Mouse (Mus musculus): Measurements from ENCODE around the gene Nfxl1.
"Not testable (repeated sequence)": the region's sequence is repeated elsewhere in the genome, so short reads cannot be mapped to it uniquely, and the experiment has no call there.

Nfxl1 gene

GRCm38 (mm10) chr5:72559544-72560049, at the start of gene Nfxl1:
TSS of gene Nfxl1 (minus strand) at chr5:72559684.
- peak; percentile 91 for DNase-seq (ENCODE audit: low spot score)

- no peak for DNase-seq (ENCODE audit: low spot score)
Observed at GRCm38 (mm10) chr5:72603138-72603537, 43.7 kb upstream of the Nfxl1 start.

GRCm38 (mm10) chr5:72601006-72601405, 41.5 kb upstream of the Nfxl1 start:
- DNase-seq (ENCODE audit: low spot score), result peak; percentile 15

DNA sequence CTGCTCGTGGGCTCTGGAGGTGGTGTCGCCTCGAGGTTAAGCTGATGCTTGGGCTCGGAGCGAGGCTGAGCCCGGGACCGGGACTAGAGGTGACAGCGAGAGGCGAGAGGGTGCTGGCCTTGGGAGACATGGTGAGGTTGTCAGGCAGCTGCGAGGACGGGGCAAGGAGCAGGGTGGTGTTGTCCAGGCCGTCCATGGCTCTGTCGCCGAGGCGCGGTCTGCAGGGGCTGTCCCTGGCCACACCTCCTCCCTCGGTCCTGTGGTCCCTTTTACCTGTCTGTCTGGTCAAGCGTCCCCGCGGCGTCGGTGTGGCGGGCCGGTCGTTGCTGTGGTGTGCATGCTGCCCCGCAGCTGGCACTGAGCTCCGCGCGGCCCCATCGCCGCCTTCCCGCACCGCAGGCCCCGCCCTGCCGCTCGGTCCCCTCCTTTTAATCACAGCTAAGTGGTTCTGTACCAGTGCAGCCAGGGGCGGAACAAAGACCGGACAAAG, 27.8 kb upstream of the Nfxl1 start, which contains the start of gene Gm5868:
Gene Gm5868, minus strand, starts transcription at position 360 of the 490 bp plus-strand sequence.
- no peak for DNase-seq (ENCODE audit: low spot score)

DNA sequence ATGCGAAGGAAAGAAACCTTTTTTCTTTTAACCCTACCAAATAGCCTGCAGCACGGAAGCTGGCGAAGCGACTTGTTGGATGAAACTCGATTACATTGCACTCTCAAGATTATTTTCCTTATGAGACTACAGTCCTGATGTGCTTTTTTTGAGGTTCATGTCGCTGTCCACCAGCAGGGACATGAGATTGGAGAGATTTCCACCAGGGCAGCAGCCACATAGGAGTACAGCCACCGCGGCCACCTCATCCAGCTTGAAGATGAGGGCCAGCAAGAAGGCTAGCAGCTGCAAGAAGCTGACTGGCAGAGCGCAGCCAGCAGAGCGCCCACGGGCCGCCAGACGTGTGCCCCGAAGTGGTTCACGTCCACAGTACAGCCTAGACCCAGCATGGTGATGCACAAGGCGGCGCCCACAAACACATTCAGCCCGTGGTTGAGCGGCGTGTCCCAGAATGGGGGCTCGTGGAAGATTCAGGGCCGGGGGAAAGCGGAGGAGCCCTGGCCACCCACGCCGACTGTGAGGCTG, 27.2 kb upstream of the Nfxl1 start:
- not testable (repeated sequence) for DNase-seq (ENCODE audit: low spot score)

DNA sequence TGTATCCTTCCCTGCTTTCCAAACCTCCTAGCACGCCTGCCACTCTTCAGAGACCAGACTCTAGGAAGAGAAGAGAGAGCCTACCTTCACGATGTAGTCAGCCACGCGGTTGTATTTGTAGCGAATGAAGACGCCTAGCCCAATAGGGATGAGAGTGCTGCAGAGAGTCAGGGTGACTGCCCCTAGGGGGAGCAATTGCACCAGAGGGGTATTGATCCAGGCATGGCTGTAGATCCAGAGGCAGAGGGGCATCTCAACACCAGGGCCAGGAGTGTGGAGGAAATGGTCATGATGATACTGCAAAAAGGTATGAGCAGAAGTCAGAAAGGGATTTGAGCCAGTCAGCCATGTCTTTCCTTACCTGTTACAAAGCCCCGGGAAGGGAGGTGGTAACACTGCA, 26.6 kb upstream of the Nfxl1 start:
- not testable (repeated sequence) for DNase-seq (ENCODE audit: low spot score)

DNA sequence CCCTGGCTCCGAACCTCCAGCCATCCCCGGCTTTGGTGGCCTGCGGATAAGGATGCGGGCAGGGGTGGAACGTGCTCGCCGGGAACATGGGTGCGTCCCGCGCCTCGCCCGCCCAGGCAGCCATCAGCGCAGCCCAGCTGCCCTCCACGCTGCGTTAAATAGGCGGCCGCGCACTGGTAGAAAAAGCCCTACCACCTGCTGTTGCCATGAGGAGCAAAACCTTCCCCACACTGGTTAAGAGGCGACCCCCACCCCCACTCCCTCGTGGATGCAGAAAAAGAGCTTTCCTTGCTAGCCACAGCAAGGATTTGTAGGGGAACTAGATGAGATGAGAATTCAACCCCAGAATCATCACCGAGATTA, 21.5 kb upstream of the Nfxl1 start, which contains the start of gene Zar1:
Gene Zar1, minus strand, starts transcription at position 285 of the 363 bp plus-strand sequence.
- DNase-seq (ENCODE audit: low spot score), result not testable (repeated sequence)

GRCm38 (mm10) chr5:72580088-72580969, 20.8 kb upstream of the Nfxl1 start:
- not testable (repeated sequence) for DNase-seq (ENCODE audit: low spot score)

- not testable (repeated sequence) for DNase-seq (ENCODE audit: low spot score)
Observed at GRCm38 (mm10) chr5:72579599-72579998, 20.1 kb upstream of the Nfxl1 start.

DNA sequence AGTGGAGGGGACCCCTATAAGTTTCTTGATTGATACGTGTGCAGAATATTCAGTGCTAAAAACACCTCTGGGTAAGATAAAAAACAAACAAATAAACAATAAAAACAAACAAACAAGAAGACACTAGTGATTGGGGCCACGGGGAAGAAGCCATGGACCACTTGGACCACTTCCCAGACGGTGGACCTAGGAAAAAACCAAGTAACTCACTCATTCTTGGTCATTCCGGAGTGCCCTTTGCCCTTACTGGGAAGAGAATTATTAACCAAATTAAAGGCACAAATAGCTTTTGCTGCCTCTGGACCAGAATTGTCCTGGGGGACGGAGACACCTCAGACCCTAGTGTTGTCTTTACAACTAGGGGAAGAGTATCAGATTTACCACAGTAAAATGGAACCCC, 6.1 kb upstream of the Nfxl1 start:
- no peak for DNase-seq (ENCODE audit: low spot score)

GRCm38 (mm10) chr5:72563183-72563582, 3.7 kb upstream of the Nfxl1 start:
- DNase-seq (ENCODE audit: low spot score), result not testable (repeated sequence)

GRCm38 (mm10) chr5:72560976-72561628, 1.6 kb upstream of the Nfxl1 start:
- no peak for DNase-seq (ENCODE audit: low spot score)

DNA sequence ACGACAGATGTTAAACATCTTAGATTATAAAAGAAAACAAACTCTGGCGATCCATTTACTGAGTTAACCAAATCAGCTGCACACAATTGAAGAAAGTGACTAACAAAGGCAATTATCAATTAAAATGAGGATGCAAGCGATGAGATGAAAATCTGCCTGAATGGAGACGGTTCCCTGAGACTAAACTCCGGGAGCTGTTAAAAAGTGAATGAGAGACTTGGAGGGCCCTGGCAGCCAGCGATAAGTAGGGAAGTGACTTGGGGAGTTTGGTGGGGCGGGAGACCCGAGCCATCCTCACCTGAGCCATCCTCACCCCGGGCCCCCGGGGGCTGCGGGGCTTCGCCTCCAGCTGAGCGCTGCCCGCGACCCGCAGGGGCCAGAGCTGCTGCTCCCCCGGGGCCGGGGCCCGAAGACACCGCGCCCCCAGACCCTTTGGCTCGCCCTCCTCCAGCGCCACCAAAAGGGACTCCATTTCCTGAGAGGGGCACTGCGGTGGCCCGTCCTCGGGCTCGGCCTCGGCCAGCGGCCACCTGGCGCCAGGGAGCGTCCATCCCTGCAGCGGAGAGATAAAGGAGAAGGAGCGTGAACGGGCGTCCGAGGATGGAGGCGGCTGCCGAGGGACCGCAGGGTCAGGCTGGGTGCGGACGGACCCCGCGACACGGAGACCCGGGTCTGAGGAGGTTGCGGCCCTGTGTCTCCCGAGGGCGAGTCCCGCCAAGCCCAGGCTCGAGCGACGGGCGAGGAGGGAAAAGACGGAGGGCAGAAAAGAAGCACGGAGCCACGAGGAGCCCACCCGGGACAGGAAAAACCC, 563 bp downstream of the Nfxl1 start:
- DNase-seq (ENCODE audit: low spot score), result peak; percentile 27

- no peak for DNase-seq (ENCODE audit: low spot score)
Observed at GRCm38 (mm10) chr5:72556245-72556644, 3.2 kb downstream of the Nfxl1 start.

GRCm38 (mm10) chr5:72551209-72551608, 8.3 kb downstream of the Nfxl1 start:
- DNase-seq (ENCODE audit: low spot score), result no peak

DNA sequence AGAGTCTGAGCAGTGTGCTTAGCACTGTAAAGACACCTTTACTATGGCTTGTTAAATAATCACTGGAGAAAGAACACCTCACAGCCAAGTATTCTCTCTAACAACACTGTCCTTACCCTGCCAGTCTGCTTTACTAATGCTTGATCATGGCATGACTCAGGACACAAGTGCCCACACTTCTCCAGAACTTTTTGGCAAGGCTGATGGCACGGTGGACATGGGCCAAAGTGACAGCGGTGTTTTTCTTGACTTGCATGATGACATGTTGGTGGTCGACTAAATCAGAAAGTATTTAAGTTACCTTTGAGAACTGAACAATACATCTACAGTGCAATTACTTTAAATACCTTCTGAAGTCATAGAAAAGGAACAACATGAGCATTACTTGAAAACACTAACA, 30.6 kb downstream of the Nfxl1 start:
- no peak for DNase-seq (ENCODE audit: low spot score)

- no peak for DNase-seq (ENCODE audit: low spot score)
Observed at GRCm38 (mm10) chr5:72513808-72514207, 45.7 kb downstream of the Nfxl1 start.

DNA sequence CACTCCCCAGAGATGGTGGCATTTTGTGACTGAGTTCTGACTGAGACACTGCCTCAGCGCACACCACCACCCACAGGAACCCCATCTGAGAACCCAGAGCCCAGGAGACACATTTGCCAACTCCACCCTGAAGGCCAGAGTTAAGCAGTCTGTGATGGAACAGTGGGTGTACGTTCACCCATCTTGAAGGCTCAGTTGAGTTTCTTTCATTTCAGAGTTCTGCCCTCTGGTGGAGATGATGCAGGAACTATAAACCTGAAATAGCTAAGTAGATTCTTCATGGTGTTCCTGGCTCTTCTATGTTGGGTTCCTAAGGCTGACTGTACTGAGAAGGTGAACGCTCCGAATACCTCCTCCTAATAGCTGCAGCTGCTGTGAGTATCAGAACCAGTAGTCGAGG, 53.7 kb downstream of the Nfxl1 start:
- no peak for DNase-seq (ENCODE audit: low spot score)

DNA sequence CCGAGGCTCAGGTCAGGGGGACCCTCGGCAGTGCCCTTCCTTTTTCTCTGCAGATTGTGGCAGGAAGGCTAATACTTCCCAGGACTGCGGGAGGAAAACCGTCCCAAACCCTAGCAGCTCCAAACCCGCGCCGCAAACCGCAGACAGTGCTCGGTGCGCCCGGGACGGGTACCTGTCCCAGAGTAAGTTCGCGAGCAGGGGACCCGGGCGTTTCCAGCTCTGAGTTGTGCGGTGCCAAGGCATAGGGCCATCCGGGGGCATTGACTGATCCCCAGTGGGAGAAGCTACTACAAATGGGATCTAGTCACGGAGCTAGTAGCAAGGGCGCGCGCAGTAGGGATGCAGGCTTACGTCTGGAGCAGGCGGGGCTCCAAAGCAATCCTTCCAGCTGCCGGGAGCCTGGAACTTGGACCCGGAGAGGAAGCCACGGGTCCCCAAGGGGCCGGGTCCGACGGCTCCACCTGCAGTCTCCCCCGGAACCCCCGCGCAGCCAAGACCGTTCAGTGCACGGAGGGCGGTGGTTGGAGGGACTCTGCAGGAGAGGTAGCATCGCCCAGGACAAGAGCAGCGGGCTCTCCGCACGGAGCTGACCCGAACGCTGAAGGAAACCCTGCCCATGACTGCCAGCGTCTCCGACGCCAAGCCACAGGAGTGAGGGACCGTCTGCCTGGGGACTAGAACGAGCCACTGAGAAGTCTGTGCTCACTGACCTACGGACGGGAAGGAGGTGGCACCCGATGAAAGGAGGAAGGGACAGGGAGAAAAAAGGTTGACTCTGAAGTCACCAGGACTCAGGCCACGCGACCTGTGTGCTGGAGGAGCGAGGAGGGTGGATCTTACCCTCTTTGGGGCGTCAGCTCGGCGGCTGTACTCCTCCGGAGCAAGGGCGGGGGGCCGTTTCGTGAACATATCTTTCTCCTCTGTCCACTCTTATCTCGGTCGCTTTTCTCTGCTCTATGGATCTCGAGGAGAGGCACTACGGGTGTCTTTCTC, 55.7 kb downstream of the Nfxl1 start, which contains the start of gene Corin:
Gene Corin, minus strand, starts transcription at position 943 of the 993 bp plus-strand sequence.
- no peak for DNase-seq (ENCODE audit: low spot score)

- DNase-seq (ENCODE audit: low spot score), result no peak
Observed at GRCm38 (mm10) chr5:72502778-72503177, 56.7 kb downstream of the Nfxl1 start.

Data from ovary, postnatal 14 days (tissue).